Mouse (Mus musculus): ENCODE data around the gene Lrrc4c. TPM values are rescaled to one million over a fixed set of nuclear protein-coding genes. Genes with fewer than 3 reads are reported as not detected.

Gene Lrrc4c
- total RNA-seq, 1 experiment, result 0.09 TPM

GRCm38 (mm10) chr2:96667113-96667512 lies 349.1 kb downstream of the Lrrc4c start:
- in situ Hi-C loops (cut with MboI; ENCODE audit: low sequenced_read_pairs in 2 of 2, unreplicated experiment in 2 of 2), result no loop called here

GRCm38 (mm10) chr2:96681806-96682205 lies 363.8 kb downstream of the Lrrc4c start:
- in situ Hi-C loops (cut with MboI; ENCODE audit: low sequenced_read_pairs in 2 of 2, unreplicated experiment in 2 of 2), result no loop called here
- no peaks in the 10 kb centered on the region for H3K36me3 ChIP-seq (ENCODE audit: control insufficient read depth, insufficient read depth, low read length, poor library complexity, severe bottlenecking)

More at GRCm38 (mm10) chr2:96667113-96667512, 349.1 kb downstream of the Lrrc4c start:
- no peak overlapping the region for H3K27ac ChIP-seq (ENCODE audit: insufficient read depth, low read depth, low read length, poor library complexity, severe bottlenecking)
- TF ChIP-seq ZC3H11A (IDR thresholded peaks at IDR 0.05; ENCODE audit: borderline replicate concordance, low read depth, low read length) (no peak), ZNF384 (IDR thresholded peaks at IDR 0.05; ENCODE audit: low read depth, low read length) (no peak), HCFC1 (IDR thresholded peaks at IDR 0.05; ENCODE audit: borderline replicate concordance, insufficient read depth, low read length) (no peak), CHD2 (IDR thresholded peaks at IDR 0.05; ENCODE audit: low read depth, low read length) (no peak), MAFK (IDR thresholded peaks at IDR 0.05; ENCODE audit: insufficient read depth, low read depth, low read length) (no peak)
- no peak overlapping the region for H3K4me3 ChIP-seq (ENCODE audit: insufficient read depth in 1 of 2, low read depth in 1 of 2, low read length in 2 of 2, poor library complexity in 1 of 2, severe bottlenecking in 1 of 2)
- no peaks in the 10 kb centered on the region; the same call in 1 of the 2 replicates for H3K36me3 ChIP-seq (ENCODE audit: control insufficient read depth, insufficient read depth, low read length, poor library complexity, severe bottlenecking)
- H3K9ac ChIP-seq (ENCODE audit: insufficient read depth, low read depth, low read length, poor library complexity, severe bottlenecking), result no peak overlapping the region
- no peaks in the 10 kb centered on the region for H3K4me1 ChIP-seq (ENCODE audit: control insufficient read depth in 2 of 2, insufficient read depth in 2 of 2, low read length in 2 of 2, poor library complexity in 1 of 2)
- no peaks in the 10 kb centered on the region for H3K9me3 ChIP-seq (ENCODE audit: control insufficient read depth, insufficient read depth, low read depth, low read length)
- DNase-seq (ENCODE audit: low read depth, low spot score), result no peak

GRCm38 (mm10) chr2:96685328-96685727 lies 367.4 kb downstream of the Lrrc4c start:
- Histone ChIP-seq H3K36me3 (ENCODE audit: control insufficient read depth, insufficient read depth, low read length, poor library complexity, severe bottlenecking) (no peaks in the 10 kb centered on the region), H3K4me3 (ENCODE audit: insufficient read depth in 1 of 2, low read depth in 1 of 2, low read length in 2 of 2, poor library complexity in 1 of 2, severe bottlenecking in 1 of 2) (no peak overlapping the region), H3K9me3 (ENCODE audit: control insufficient read depth, insufficient read depth, low read depth, low read length) (no peaks in the 10 kb centered on the region), H3K27ac (ENCODE audit: insufficient read depth, low read depth, low read length, poor library complexity, severe bottlenecking) (no peak overlapping the region), H3K9ac (ENCODE audit: insufficient read depth, low read depth, low read length, poor library complexity, severe bottlenecking) (no peak overlapping the region), H3K4me1 (ENCODE audit: control insufficient read depth in 2 of 2, insufficient read depth in 2 of 2, low read length in 2 of 2, poor library complexity in 1 of 2) (no peaks in the 10 kb centered on the region)
- no peak for TF ChIP-seq HCFC1 (IDR thresholded peaks at IDR 0.05; ENCODE audit: borderline replicate concordance, insufficient read depth, low read length)
- TF ChIP-seq CHD2 (IDR thresholded peaks at IDR 0.05; ENCODE audit: low read depth, low read length), result no peak
- no peak for TF ChIP-seq MAFK (IDR thresholded peaks at IDR 0.05; ENCODE audit: insufficient read depth, low read depth, low read length)
- TF ChIP-seq ZC3H11A (IDR thresholded peaks at IDR 0.05; ENCODE audit: borderline replicate concordance, low read depth, low read length), result no peak
- no peak for TF ChIP-seq ZNF384 (IDR thresholded peaks at IDR 0.05; ENCODE audit: low read depth, low read length)
- in situ Hi-C loops (cut with MboI; ENCODE audit: low sequenced_read_pairs in 2 of 2, unreplicated experiment in 2 of 2), result no loop called here
- no peak for DNase-seq (ENCODE audit: low read depth, low spot score)

More at GRCm38 (mm10) chr2:96681806-96682205, 363.8 kb downstream of the Lrrc4c start:
- TF ChIP-seq CHD2 (IDR thresholded peaks at IDR 0.05; ENCODE audit: low read depth, low read length), result no peak
- TF ChIP-seq ZNF384 (IDR thresholded peaks at IDR 0.05; ENCODE audit: low read depth, low read length), result no peak
- TF ChIP-seq ZC3H11A (IDR thresholded peaks at IDR 0.05; ENCODE audit: borderline replicate concordance, low read depth, low read length), result no peak
- no peak for TF ChIP-seq MAFK (IDR thresholded peaks at IDR 0.05; ENCODE audit: insufficient read depth, low read depth, low read length)
- TF ChIP-seq HCFC1 (IDR thresholded peaks at IDR 0.05; ENCODE audit: borderline replicate concordance, insufficient read depth, low read length), result no peak
- no peak overlapping the region for H3K9ac ChIP-seq (ENCODE audit: insufficient read depth, low read depth, low read length, poor library complexity, severe bottlenecking)
- DNase-seq (ENCODE audit: low read depth, low spot score), result no peak
- no peak overlapping the region for H3K27ac ChIP-seq (ENCODE audit: insufficient read depth, low read depth, low read length, poor library complexity, severe bottlenecking)
- H3K4me3 ChIP-seq (ENCODE audit: insufficient read depth in 1 of 2, low read depth in 1 of 2, low read length in 2 of 2, poor library complexity in 1 of 2, severe bottlenecking in 1 of 2), result no peak overlapping the region
- no peaks in the 10 kb centered on the region for H3K9me3 ChIP-seq (ENCODE audit: control insufficient read depth, insufficient read depth, low read depth, low read length)
- H3K4me1 ChIP-seq (ENCODE audit: control insufficient read depth in 2 of 2, insufficient read depth in 2 of 2, low read length in 2 of 2, poor library complexity in 1 of 2), result no peaks in the 10 kb centered on the region

- no peak for TF ChIP-seq ZC3H11A (IDR thresholded peaks at IDR 0.05; ENCODE audit: borderline replicate concordance, low read depth, low read length)
- TF ChIP-seq CHD2 (IDR thresholded peaks at IDR 0.05; ENCODE audit: low read depth, low read length), result no peak
- TF ChIP-seq ZNF384 (IDR thresholded peaks at IDR 0.05; ENCODE audit: low read depth, low read length), result no peak
- no peak for TF ChIP-seq HCFC1 (IDR thresholded peaks at IDR 0.05; ENCODE audit: borderline replicate concordance, insufficient read depth, low read length)
- TF ChIP-seq MAFK (IDR thresholded peaks at IDR 0.05; ENCODE audit: insufficient read depth, low read depth, low read length), result no peak
- Histone ChIP-seq H3K36me3 (ENCODE audit: control insufficient read depth, insufficient read depth, low read length, poor library complexity, severe bottlenecking) (no peaks in the 10 kb centered on the region), H3K4me3 (ENCODE audit: insufficient read depth in 1 of 2, low read depth in 1 of 2, low read length in 2 of 2, poor library complexity in 1 of 2, severe bottlenecking in 1 of 2) (no peak overlapping the region), H3K9ac (ENCODE audit: insufficient read depth, low read depth, low read length, poor library complexity, severe bottlenecking) (no peak overlapping the region), H3K9me3 (ENCODE audit: control insufficient read depth, insufficient read depth, low read depth, low read length) (no peaks in the 10 kb centered on the region), H3K27ac (ENCODE audit: insufficient read depth, low read depth, low read length, poor library complexity, severe bottlenecking) (no peak overlapping the region), H3K4me1 (ENCODE audit: control insufficient read depth in 2 of 2, insufficient read depth in 2 of 2, low read length in 2 of 2, poor library complexity in 1 of 2) (no peaks in the 10 kb centered on the region)
- in situ Hi-C loops (cut with MboI; ENCODE audit: low sequenced_read_pairs in 2 of 2, unreplicated experiment in 2 of 2), result no loop called here
- DNase-seq (ENCODE audit: low read depth, low spot score), result no peak
These were observed 387.0 kb downstream of the Lrrc4c start for GRCm38 (mm10) chr2:96705004-96705403.

All from ES-E14 (cell line).